Comparison of ENCODE assay signal across 8 mouse cellular contexts in genomic region chr11:117334101-117334500, GRCm38 (mm10).
A peak's percentile ranks its signal among the peaks of the same experiment; 100 is the strongest.
DNase-seq lines count a peak whose midpoint lies in the region; ATAC-seq and TF ChIP-seq lines count a peak whose summit lies in the region.

No protein-coding gene starts in this region.

- peaks cover 76% of the 10 kb centered on the region for H3K4me1 ChIP-seq in kidney, embryonic 16.5 days (ENCODE audit: insufficient read depth, low read length)
- peaks cover 28% of the 10 kb centered on the region for H3K4me1 ChIP-seq in kidney, adult 2 months (ENCODE audit: control insufficient read depth, insufficient read depth, low read length)
- H3K4me1 ChIP-seq in forebrain, postnatal 0 days (ENCODE audit: insufficient read depth), result peaks cover 34% of the 10 kb centered on the region
- H3K4me1 ChIP-seq in liver, embryonic 13.5 days (replicated peaks), result peaks cover 98% of the 10 kb centered on the region
- peaks cover 33% of the 10 kb centered on the region for H3K4me1 ChIP-seq in neural tube, embryonic 14.5 days (ENCODE audit: control insufficient read depth, insufficient read depth, low read length)

- H3K9me3 ChIP-seq in kidney, embryonic 16.5 days (ENCODE audit: low read length), result no peaks in the 10 kb centered on the region
- no peaks in the 10 kb centered on the region for H3K9me3 ChIP-seq in forebrain, postnatal 0 days (ENCODE audit: low read length)
- H3K9me3 ChIP-seq in liver, embryonic 13.5 days (replicated peaks), result no peaks in the 10 kb centered on the region
- no peaks in the 10 kb centered on the region for H3K9me3 ChIP-seq in neural tube, embryonic 14.5 days (ENCODE audit: control insufficient read depth, low read length)

- no peak for DNase-seq in kidney, adult 2 months
- no peak for DNase-seq in forebrain, postnatal 0 days
- peak; percentile 45 for DNase-seq in liver, embryonic 13.5 days
- DNase-seq in right cerebral cortex, adult 2 months (ENCODE audit: low spot score in 2 of 2), result no peak
- DNase-seq in ovary, adult 18-20 months (ENCODE audit: low spot score), result no peak
- no peak for DNase-seq in left cerebral cortex, adult 18-20 months (ENCODE audit: low spot score in 2 of 2)

- no peaks in the 10 kb centered on the region for H3K36me3 ChIP-seq in kidney, embryonic 16.5 days (ENCODE audit: insufficient read depth, low read length)
- no peaks in the 10 kb centered on the region for H3K36me3 ChIP-seq in kidney, adult 2 months (ENCODE audit: control insufficient read depth, insufficient read depth, low read length)
- H3K36me3 ChIP-seq in forebrain, postnatal 0 days (ENCODE audit: insufficient read depth), result no peaks in the 10 kb centered on the region
- no peaks in the 10 kb centered on the region for H3K36me3 ChIP-seq in liver, embryonic 13.5 days
- no peaks in the 10 kb centered on the region for H3K36me3 ChIP-seq in neural tube, embryonic 14.5 days (ENCODE audit: control insufficient read depth, insufficient read depth, low read length)

- 27% methylated on average over 6 of the region's 6 CpGs for WGBS in kidney, embryonic 16.5 days
- WGBS in kidney, adult 2 months, result 59% methylated on average over 6 of the region's 6 CpGs
- 47% methylated on average over 6 of the region's 6 CpGs for WGBS in forebrain, postnatal 0 days
- 2% methylated on average over 6 of the region's 6 CpGs for WGBS in liver, embryonic 13.5 days (ENCODE audit: insufficient replicate concordance)
- WGBS in neural tube, embryonic 14.5 days, result 59% methylated on average over 6 of the region's 6 CpGs

- no peak for TF ChIP-seq CTCF in kidney, adult 2 months (conservative IDR thresholded peaks at IDR 0.05; ENCODE audit: insufficient read depth, insufficient read length, low read depth, low read length)
- no peak for TF ChIP-seq CTCF in forebrain, postnatal 0 days (IDR thresholded peaks at IDR 0.05; ENCODE audit: low read depth)

- no peak overlapping the region for H3K4me3 ChIP-seq in kidney, embryonic 16.5 days (ENCODE audit: low read length)
- no peak overlapping the region for H3K4me3 ChIP-seq in kidney, adult 2 months (ENCODE audit: insufficient read depth, low read depth, low read length)
- no peak overlapping the region; the same call in 1 of the 2 replicates for H3K4me3 ChIP-seq in forebrain, postnatal 0 days (ENCODE audit: low read depth, low read length)
- H3K4me3 ChIP-seq in liver, embryonic 13.5 days (replicated peaks), result peak overlapping the region; percentile 58
- H3K4me3 ChIP-seq in neural tube, embryonic 14.5 days (ENCODE audit: low read depth, low read length), result peak overlapping the region; percentile 44; the same call in 1 of the 2 replicates

- H3K4me2 ChIP-seq in kidney, embryonic 16.5 days (replicated peaks; ENCODE audit: low read depth, low read length), result peak overlapping the region; percentile 90
- H3K4me2 ChIP-seq in forebrain, postnatal 0 days (ENCODE audit: low read depth), result peak overlapping the region; percentile 84
- H3K4me2 ChIP-seq in liver, embryonic 13.5 days, result peak overlapping the region; percentile 77
- peak overlapping the region; percentile 58 for H3K4me2 ChIP-seq in neural tube, embryonic 14.5 days (ENCODE audit: low read depth, low read length)

- no peak overlapping the region; the same call in 1 of the 2 replicates for H3K9ac ChIP-seq in kidney, embryonic 16.5 days (replicated peaks; ENCODE audit: low read length)
- no peak overlapping the region for H3K9ac ChIP-seq in forebrain, postnatal 0 days
- peak overlapping the region; percentile 70 for H3K9ac ChIP-seq in liver, embryonic 13.5 days
- H3K9ac ChIP-seq in neural tube, embryonic 14.5 days (replicated peaks; ENCODE audit: low read depth, low read length), result peak overlapping the region; percentile 79; the same call in 1 of the 2 replicates

- H3K27ac ChIP-seq in kidney, embryonic 16.5 days (ENCODE audit: low read length), result peak overlapping the region; percentile 91
- H3K27ac ChIP-seq in kidney, adult 2 months (ENCODE audit: insufficient read depth, low read depth, low read length), result no peak overlapping the region
- H3K27ac ChIP-seq in forebrain, postnatal 0 days (ENCODE audit: low read depth, low read length), result peak overlapping the region; percentile 94; the same call in 1 of the 2 replicates
- H3K27ac ChIP-seq in liver, embryonic 13.5 days, result peak overlapping the region; percentile 84
- peak overlapping the region; percentile 88 for H3K27ac ChIP-seq in neural tube, embryonic 14.5 days (ENCODE audit: low read depth, low read length)

- H3K27me3 ChIP-seq in kidney, embryonic 16.5 days (ENCODE audit: insufficient read depth, low read length), result no peaks in the 10 kb centered on the region
- H3K27me3 ChIP-seq in kidney, adult 2 months (replicated peaks; ENCODE audit: control insufficient read depth, insufficient read depth, low read length), result no peaks in the 10 kb centered on the region
- no peaks in the 10 kb centered on the region for H3K27me3 ChIP-seq in forebrain, postnatal 0 days (ENCODE audit: insufficient read depth, low read length)
- no peaks in the 10 kb centered on the region for H3K27me3 ChIP-seq in liver, embryonic 13.5 days
- no peaks in the 10 kb centered on the region for H3K27me3 ChIP-seq in neural tube, embryonic 14.5 days (ENCODE audit: control insufficient read depth, insufficient read depth, low read length)

- TF ChIP-seq POLR2A in kidney, adult 2 months (IDR thresholded peaks at IDR 0.05; ENCODE audit: low read depth, low read length), result no peak

- ATAC-seq in kidney, embryonic 16.5 days (ENCODE audit: low FRiP score, low TSS enrichment), result no peak
- ATAC-seq in forebrain, postnatal 0 days, result no peak
- ATAC-seq in liver, embryonic 13.5 days (ENCODE audit: low read depth), result peak; percentile 49
- no peak for ATAC-seq in neural tube, embryonic 14.5 days (ENCODE audit: low read depth)

Comparison
In these comparisons a context has a peak if more than half of its experiments do, and no peak if none do; other contexts are left out.
1. H3K4me3 ChIP-seq: peak in liver, embryonic 13.5 days (single experiment) and neural tube, embryonic 14.5 days (single experiment); none in kidney, embryonic 16.5 days (single experiment), kidney, adult 2 months (single experiment) and forebrain, postnatal 0 days (single experiment).
2. H3K9ac ChIP-seq: peak in liver, embryonic 13.5 days (single experiment) and neural tube, embryonic 14.5 days (single experiment); none in kidney, embryonic 16.5 days (single experiment) and forebrain, postnatal 0 days (single experiment).
3. Peak in every context shown above with its lines, with median percentiles within 50 percentile points of each other: H3K4me2 ChIP-seq.